Comparison of ENCODE assay signal across 23 mouse cellular contexts in the genomic region with DNA sequence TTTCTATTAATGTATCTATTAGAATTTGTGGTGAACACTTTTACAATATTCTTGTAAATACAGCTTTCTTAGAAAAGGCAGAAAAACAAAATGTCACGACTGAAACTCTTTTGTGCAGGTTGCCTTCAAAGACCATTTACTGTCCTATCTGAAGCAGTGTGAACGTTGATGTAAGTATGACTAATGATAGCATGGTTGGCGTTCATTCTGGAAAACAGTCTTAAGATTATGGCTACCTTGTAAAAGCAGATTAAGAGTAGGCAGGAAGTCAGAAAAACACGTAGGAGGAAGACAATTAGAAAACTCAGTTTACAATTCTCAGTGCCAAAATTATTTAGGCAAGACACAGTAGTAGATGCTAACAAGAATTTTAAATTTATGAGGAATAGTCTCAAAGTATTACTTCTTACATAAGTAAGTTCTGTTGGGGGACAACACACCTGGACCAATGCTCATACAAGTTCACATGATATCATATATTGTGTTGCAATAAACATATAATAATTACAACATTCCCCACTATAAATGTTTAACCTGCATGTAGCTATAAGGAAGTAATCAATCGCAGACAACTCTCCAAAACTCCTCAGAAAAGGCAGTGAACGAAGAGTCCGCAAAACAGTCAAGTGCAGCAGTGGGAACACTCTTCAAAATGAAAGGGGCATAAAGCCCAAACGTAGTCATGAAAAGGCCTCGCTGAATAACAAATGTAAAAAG.
"Had no signal": no experiment of that assay in that cellular context is flagged by ENCODE, and none has a peak within 500 bp of the region (broad histone marks: within the 10 kb centered on the region; RNA-seq: fewer than 3 reads in every experiment).

No protein-coding gene starts in this region.

- H3K27ac ChIP-seq: liver, embryonic 15.5 days; lung, embryonic 15.5 days; macrophage; midbrain, embryonic 13.5 days; midbrain, embryonic 15.5 days; neural tube, embryonic 13.5 days; neural tube, embryonic 15.5 days; stomach, embryonic 15.5 days; stomach, postnatal 0 days had no signal

- H3K36me3 ChIP-seq: liver, embryonic 15.5 days; lung, embryonic 15.5 days; neural tube, embryonic 15.5 days; stomach, embryonic 15.5 days had no signal

- DNase-seq: liver, postnatal 0 days; lung, adult 2 months; lung, postnatal 14 days; lung, postnatal 36 days; retina, postnatal 1 day; right cerebral cortex, adult 18-20 months; right cerebral cortex, postnatal 25 days; right cerebral cortex, postnatal 4 days; thymus, adult 2 months; thymus, postnatal 25 days; thymus, postnatal 4 days had no signal

- H3K27me3 ChIP-seq: liver, embryonic 15.5 days; lung, embryonic 15.5 days; megakaryocyte, embryonic 14.5 days; midbrain, embryonic 13.5 days; midbrain, embryonic 15.5 days; neural tube, embryonic 13.5 days; neural tube, embryonic 15.5 days; stomach, embryonic 15.5 days had no signal

- H3K4me2 ChIP-seq: liver, embryonic 15.5 days; lung, embryonic 15.5 days; midbrain, embryonic 11.5 days; midbrain, embryonic 13.5 days; midbrain, embryonic 15.5 days; neural tube, embryonic 13.5 days; neural tube, embryonic 15.5 days; stomach, embryonic 15.5 days had no signal

- ATAC-seq: liver, postnatal 0 days; midbrain, embryonic 13.5 days; midbrain, embryonic 15.5 days had no signal

- H3K4me1 ChIP-seq: liver, embryonic 15.5 days; lung, embryonic 15.5 days; midbrain, embryonic 15.5 days; stomach, embryonic 15.5 days had no signal

- H3K4me3 ChIP-seq: liver, embryonic 15.5 days; lung, embryonic 15.5 days; megakaryocyte, embryonic 14.5 days; midbrain, embryonic 13.5 days; midbrain, embryonic 15.5 days; myocyte; neural tube, embryonic 13.5 days; neural tube, embryonic 15.5 days; stomach, embryonic 15.5 days had no signal

- H3K9ac ChIP-seq: liver, embryonic 15.5 days; liver, postnatal 0 days; lung, embryonic 15.5 days; midbrain, embryonic 13.5 days; midbrain, embryonic 15.5 days; neural tube, embryonic 13.5 days; neural tube, embryonic 15.5 days; stomach, embryonic 15.5 days had no signal

- H3K9me3 ChIP-seq: liver, embryonic 15.5 days; lung, embryonic 15.5 days; megakaryocyte, embryonic 14.5 days; midbrain, embryonic 13.5 days; midbrain, embryonic 15.5 days; neural tube, embryonic 13.5 days; neural tube, embryonic 15.5 days; stomach, embryonic 15.5 days had no signal
